ENCODE assay signal across 26 mouse cellular contexts in the genomic region with DNA sequence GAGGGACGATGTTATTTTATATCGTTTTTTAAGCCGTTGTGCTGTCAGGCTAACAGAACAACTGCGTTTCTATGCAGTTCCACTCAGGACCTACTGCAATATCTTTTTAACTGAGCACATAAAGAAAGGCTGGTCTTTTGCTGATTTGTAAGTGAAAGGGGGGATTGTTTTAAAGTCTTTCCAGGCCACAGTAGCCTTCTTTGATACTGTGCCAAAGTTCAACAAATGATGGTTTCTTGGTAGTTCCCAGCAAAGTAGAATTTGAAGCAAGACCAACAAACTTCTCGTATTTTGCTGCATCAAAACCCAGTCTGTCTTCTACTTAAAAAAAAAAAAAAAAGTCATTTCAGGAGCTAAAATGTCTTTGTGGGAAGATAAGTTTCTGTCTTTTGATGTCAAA.
A peak's percentile ranks its signal among the peaks of the same experiment; 100 is the strongest.
DNase-seq lines count a peak whose midpoint lies in the region; ATAC-seq and TF ChIP-seq lines count a peak whose summit lies in the region.
"Had no signal": no experiment of that assay in that cellular context is flagged by ENCODE, and none has a peak within 500 bp of the region (broad histone marks: within the 10 kb centered on the region; RNA-seq: fewer than 3 reads in every experiment).

No protein-coding gene starts in this region.

- H3K4me2 ChIP-seq in forebrain, postnatal 0 days (ENCODE audit: low read depth) = no peak overlapping the region
- no peak overlapping the region for H3K4me2 ChIP-seq in limb, embryonic 12.5 days
- H3K4me2 ChIP-seq: forebrain, embryonic 13.5 days; heart, embryonic 12.5 days; limb, embryonic 15.5 days; liver, embryonic 13.5 days had no signal

- H3K27me3 ChIP-seq in forebrain, postnatal 0 days (ENCODE audit: insufficient read depth, low read length) = no peaks in the 10 kb centered on the region
- no peaks in the 10 kb centered on the region for H3K27me3 ChIP-seq in forebrain, embryonic 10.5 days (ENCODE audit: poor library complexity, severe bottlenecking)
- no peaks in the 10 kb centered on the region for H3K27me3 ChIP-seq in limb, embryonic 12.5 days
- no peaks in the 10 kb centered on the region for H3K27me3 ChIP-seq in limb, embryonic 10.5 days (ENCODE audit: low read depth, poor library complexity, severe bottlenecking)
- H3K27me3 ChIP-seq: forebrain, embryonic 13.5 days; heart, embryonic 12.5 days; limb, embryonic 15.5 days; liver, embryonic 13.5 days had no signal

- ATAC-seq in forebrain, postnatal 0 days = peak; percentile 50; the same call in 1 of the 2 replicates
- no peak; the same call in 1 of the 2 replicates for ATAC-seq in limb, embryonic 12.5 days (ENCODE audit: insufficient number of reproducible peaks, insufficient read depth, low FRiP score, low TSS enrichment, low read depth)
- ATAC-seq: CD4-positive, CD25-positive, alpha-beta regulatory T cell, adult 4 months; forebrain, embryonic 13.5 days had no signal

- no peak for DNase-seq in forebrain, postnatal 0 days
- DNase-seq in forebrain, embryonic 10.5 days (ENCODE audit: extremely low spot score, low spot score) = no peak
- DNase-seq in limb, embryonic 10.5 days (ENCODE audit: low spot score) = no peak
- peak; percentile 28 for DNase-seq in brain, adult 2 months (ENCODE audit: low read depth, low spot score)
- DNase-seq in brain, embryonic 18.5 days (ENCODE audit: low read depth, low spot score) = peak; percentile 16
- DNase-seq in T-cell, adult 2 months (ENCODE audit: low spot score) = no peak
- DNase-seq: adrenal gland, postnatal 25 days; cerebellum, adult 8-10 months; cerebellum, postnatal 25 days; heart, adult 2 months; heart, postnatal 4 days; kidney, adult 11 months; kidney, postnatal 14 days; liver, embryonic 13.5 days; lung, adult 18-20 months; lung, postnatal 14 days; right cerebral cortex, postnatal 25 days; spleen, adult 18-20 months; thymus, postnatal 14 days had no signal

- H3K4me3 ChIP-seq in forebrain, postnatal 0 days (ENCODE audit: low read depth, low read length) = no peak overlapping the region
- no peak overlapping the region for H3K4me3 ChIP-seq in forebrain, embryonic 10.5 days
- H3K4me3 ChIP-seq in limb, embryonic 12.5 days (replicated peaks) = no peak overlapping the region
- no peak overlapping the region for H3K4me3 ChIP-seq in limb, embryonic 10.5 days
- H3K4me3 ChIP-seq: forebrain, embryonic 13.5 days; heart, adult 2 months; heart, embryonic 12.5 days; left cerebral cortex, adult 2 months; limb, embryonic 15.5 days; liver, embryonic 13.5 days; midbrain, embryonic 10.5 days had no signal

- no peaks in the 10 kb centered on the region for H3K4me1 ChIP-seq in forebrain, postnatal 0 days (ENCODE audit: insufficient read depth)
- H3K4me1 ChIP-seq in forebrain, embryonic 10.5 days = peaks cover 6% of the 10 kb centered on the region
- H3K4me1 ChIP-seq in limb, embryonic 12.5 days (replicated peaks) = peaks cover 11% of the 10 kb centered on the region
- peaks cover 15% of the 10 kb centered on the region for H3K4me1 ChIP-seq in limb, embryonic 10.5 days
- H3K4me1 ChIP-seq: midbrain, embryonic 10.5 days had no signal

- 25% methylated on average over 5 of the region's 5 CpGs for WGBS in forebrain, postnatal 0 days
- WGBS in forebrain, embryonic 10.5 days = 86% methylated on average over 5 of the region's 5 CpGs
- WGBS in limb, embryonic 12.5 days = 39% methylated on average over 5 of the region's 5 CpGs
- 84% methylated on average over 5 of the region's 5 CpGs for WGBS in limb, embryonic 10.5 days

- no peak overlapping the region for H3K27ac ChIP-seq in forebrain, postnatal 0 days (ENCODE audit: low read depth, low read length)
- H3K27ac ChIP-seq in forebrain, embryonic 10.5 days = no peak overlapping the region
- H3K27ac ChIP-seq in limb, embryonic 12.5 days = 0 out of 2 replicates have a peak overlapping the region, but pooled peaks have one; percentile 67
- H3K27ac ChIP-seq in limb, embryonic 10.5 days = no peak overlapping the region
- H3K27ac ChIP-seq: forebrain, embryonic 13.5 days; heart, adult 2 months; left cerebral cortex, adult 2 months; limb, embryonic 15.5 days; liver, embryonic 13.5 days; midbrain, embryonic 10.5 days had no signal

- H3K9ac ChIP-seq in forebrain, postnatal 0 days = no peak overlapping the region
- no peak overlapping the region for H3K9ac ChIP-seq in limb, embryonic 12.5 days (replicated peaks)
- H3K9ac ChIP-seq: forebrain, embryonic 13.5 days; heart, embryonic 12.5 days; limb, embryonic 15.5 days; liver, embryonic 13.5 days had no signal

- no peak for TF ChIP-seq CTCF in forebrain, postnatal 0 days (IDR thresholded peaks at IDR 0.05; ENCODE audit: low read depth)

- no peaks in the 10 kb centered on the region for H3K36me3 ChIP-seq in forebrain, postnatal 0 days (ENCODE audit: insufficient read depth)
- no peaks in the 10 kb centered on the region for H3K36me3 ChIP-seq in forebrain, embryonic 10.5 days (replicated peaks)
- H3K36me3 ChIP-seq in limb, embryonic 12.5 days = no peaks in the 10 kb centered on the region
- no peaks in the 10 kb centered on the region for H3K36me3 ChIP-seq in limb, embryonic 10.5 days
- H3K36me3 ChIP-seq: heart, embryonic 12.5 days; limb, embryonic 15.5 days; liver, embryonic 13.5 days; midbrain, embryonic 10.5 days had no signal

- no peaks in the 10 kb centered on the region for H3K9me3 ChIP-seq in forebrain, postnatal 0 days (ENCODE audit: low read length)
- H3K9me3 ChIP-seq in forebrain, embryonic 10.5 days = no peaks in the 10 kb centered on the region
- H3K9me3 ChIP-seq in limb, embryonic 12.5 days = no peaks in the 10 kb centered on the region
- H3K9me3 ChIP-seq in limb, embryonic 10.5 days (replicated peaks) = no peaks in the 10 kb centered on the region
- H3K9me3 ChIP-seq: forebrain, embryonic 13.5 days; heart, embryonic 12.5 days; limb, embryonic 15.5 days; liver, embryonic 13.5 days; midbrain, embryonic 10.5 days had no signal

Comparison
In these comparisons a context has a peak if more than half of its experiments do, and no peak if none do; other contexts are left out.
1. DNase-seq: peak in brain, adult 2 months (single experiment) and brain, embryonic 18.5 days (single experiment); none in forebrain, postnatal 0 days (single experiment), forebrain, embryonic 10.5 days (single experiment), limb, embryonic 10.5 days (single experiment) and T-cell, adult 2 months (single experiment).